Mouse (Mus musculus): ENCODE measurements at regions not wholly inside any gene's neighbourhood (a gene's known extent, or its start where the extent isn't known, plus 50 kb on each side); places are given as distances from the start of the nearest gene placed in this dataset.
A peak's percentile ranks its signal among the peaks of the same experiment; 100 is the strongest.

GRCm38 (mm10) chr19:23044510-23045464 is 96.2 kb upstream of the Klf9 start:
- no peak for DNase-seq (ENCODE audit: low read depth, low spot score)

- no peak for DNase-seq (ENCODE audit: low read depth, low spot score)
These were observed 89.6 kb upstream of the Klf9 start for GRCm38 (mm10) chr19:23051456-23051855.

- no peak for DNase-seq (ENCODE audit: low read depth, low spot score)
These were observed 86.6 kb upstream of the Klf9 start for GRCm38 (mm10) chr19:23054440-23054839.

GRCm38 (mm10) chr19:23055916-23056805 is 84.9 kb upstream of the Klf9 start:
- no peak for DNase-seq (ENCODE audit: low read depth, low spot score)

- peak; percentile 22 for DNase-seq (ENCODE audit: low read depth, low spot score)
These were observed 83.9 kb upstream of the Klf9 start for GRCm38 (mm10) chr19:23056851-23057707.

- DNase-seq (ENCODE audit: low read depth, low spot score): no peak
These were observed 83.1 kb upstream of the Klf9 start for GRCm38 (mm10) chr19:23057739-23058501.

- DNase-seq (ENCODE audit: low read depth, low spot score): no peak
These were observed 82.5 kb upstream of the Klf9 start for GRCm38 (mm10) chr19:23058502-23058900.

GRCm38 (mm10) chr19:23061081-23061640 is 79.9 kb upstream of the Klf9 start:
- DNase-seq (ENCODE audit: low read depth, low spot score): no peak

- no peak for DNase-seq (ENCODE audit: low read depth, low spot score)
These were observed 79.1 kb upstream of the Klf9 start for GRCm38 (mm10) chr19:23061906-23062305.

GRCm38 (mm10) chr19:23062851-23063250 is 78.2 kb upstream of the Klf9 start:
- no peak for DNase-seq (ENCODE audit: low read depth, low spot score)

GRCm38 (mm10) chr19:23065548-23065947 is 75.5 kb upstream of the Klf9 start:
- DNase-seq (ENCODE audit: low read depth, low spot score): no peak

GRCm38 (mm10) chr19:23066726-23067125 is 74.3 kb upstream of the Klf9 start:
- DNase-seq (ENCODE audit: low read depth, low spot score): no peak

GRCm38 (mm10) chr19:23068600-23068999 is 72.4 kb upstream of the Klf9 start:
- no peak for DNase-seq (ENCODE audit: low read depth, low spot score)

GRCm38 (mm10) chr19:23069656-23070055 is 71.4 kb upstream of the Klf9 start:
- no peak for DNase-seq (ENCODE audit: low read depth, low spot score)

- DNase-seq (ENCODE audit: low read depth, low spot score): no peak
These were observed 70.0 kb upstream of the Klf9 start for GRCm38 (mm10) chr19:23071000-23071399.

- DNase-seq (ENCODE audit: low read depth, low spot score): no peak
These were observed 66.1 kb upstream of the Klf9 start for GRCm38 (mm10) chr19:23074602-23075570.

- no peak for DNase-seq (ENCODE audit: low read depth, low spot score)
These were observed 65.2 kb upstream of the Klf9 start for GRCm38 (mm10) chr19:23075790-23076189.

GRCm38 (mm10) chr19:23085173-23085660 is 55.8 kb upstream of the Klf9 start:
- DNase-seq (ENCODE audit: low read depth, low spot score): no peak

- DNase-seq (ENCODE audit: low read depth, low spot score): no peak
These were observed 53.5 kb upstream of the Klf9 start for GRCm38 (mm10) chr19:23087575-23087974.

All from retina, adult 2 months (tissue).